Mouse (Mus musculus) liver, adult (tissue): ENCODE data around the gene Dst.

Experiments used
- GATA4 ChIP-seq: IDR thresholded peaks from 2 replicates; pipeline ENCODE4 v1.6.1; 2014; ENCODE audit warnings: mild to moderate bottlenecking, low read length; ENCODE audit not compliant: insufficient replicate concordance

Dst gene

DNA sequence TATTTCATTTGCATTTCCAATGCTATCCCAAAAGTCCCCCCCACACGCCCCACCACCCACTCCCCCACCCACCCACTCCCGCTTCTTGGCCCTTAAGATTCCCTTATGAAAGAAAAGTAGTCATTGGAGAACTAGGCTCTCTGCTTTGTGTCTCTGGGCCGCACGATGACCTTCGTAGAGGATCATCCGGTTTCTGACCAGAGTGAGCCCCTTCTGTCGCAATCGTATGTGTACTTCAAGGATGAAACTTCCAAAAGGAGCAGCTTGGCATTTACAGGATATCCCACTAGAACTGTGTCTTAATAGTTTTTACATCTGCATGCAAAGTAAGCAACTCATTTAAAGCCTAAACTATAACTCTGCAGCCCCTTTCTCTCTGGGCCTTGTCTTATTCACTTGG lies 380.2 kb downstream of the Dst start:
- no peak for TF ChIP-seq GATA4

DNA sequence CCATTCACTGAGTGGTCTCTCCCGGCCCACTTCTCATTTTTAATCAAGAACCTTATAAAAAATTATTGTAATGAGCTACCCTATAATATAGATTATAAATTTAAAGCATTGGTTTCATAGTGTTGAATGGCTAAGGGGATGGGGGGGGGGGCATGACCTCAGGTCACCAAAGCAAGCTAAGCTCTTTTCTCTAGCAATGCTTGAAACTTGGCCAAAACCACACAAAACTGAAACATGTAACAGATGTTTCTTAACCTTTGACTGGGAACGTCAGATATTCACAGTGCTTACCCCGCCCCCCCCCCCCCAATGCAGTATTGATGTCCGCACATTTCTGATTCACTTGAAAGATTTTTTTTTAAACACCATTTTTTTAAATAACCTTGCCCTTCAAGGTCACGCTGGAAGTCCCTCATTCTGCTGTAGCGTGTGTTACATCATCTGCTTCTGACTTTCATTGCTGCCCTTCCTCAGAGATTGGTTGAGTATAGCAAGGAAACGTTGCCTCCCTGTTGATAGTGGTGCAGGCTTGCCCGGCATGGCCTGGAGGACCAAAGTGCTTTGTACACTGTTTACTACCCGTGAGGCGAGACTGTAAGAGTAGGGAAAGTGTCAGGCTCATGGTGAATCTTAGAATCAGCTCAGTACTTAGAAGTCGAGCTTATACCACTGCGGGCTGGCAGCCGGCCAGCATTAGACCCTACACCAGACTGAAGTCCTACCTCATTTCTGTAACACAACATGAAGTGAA lies 380.9 kb downstream of the Dst start:
- no peak for TF ChIP-seq GATA4

DNA sequence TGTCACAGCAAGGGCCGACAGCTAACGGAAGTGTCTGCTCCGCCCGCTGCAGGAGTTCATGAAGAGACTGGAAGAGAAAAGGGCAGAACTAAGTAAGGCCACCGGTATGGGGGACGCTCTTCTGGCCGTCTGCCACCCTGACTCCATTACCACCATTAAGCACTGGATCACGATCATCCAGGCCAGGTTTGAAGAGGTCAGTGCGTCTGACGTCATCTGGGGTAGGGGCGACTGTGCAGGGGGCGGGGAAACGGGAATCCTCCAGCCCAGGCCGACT lies 381.4 kb downstream of the Dst start:
- TF ChIP-seq GATA4 = no peak

DNA sequence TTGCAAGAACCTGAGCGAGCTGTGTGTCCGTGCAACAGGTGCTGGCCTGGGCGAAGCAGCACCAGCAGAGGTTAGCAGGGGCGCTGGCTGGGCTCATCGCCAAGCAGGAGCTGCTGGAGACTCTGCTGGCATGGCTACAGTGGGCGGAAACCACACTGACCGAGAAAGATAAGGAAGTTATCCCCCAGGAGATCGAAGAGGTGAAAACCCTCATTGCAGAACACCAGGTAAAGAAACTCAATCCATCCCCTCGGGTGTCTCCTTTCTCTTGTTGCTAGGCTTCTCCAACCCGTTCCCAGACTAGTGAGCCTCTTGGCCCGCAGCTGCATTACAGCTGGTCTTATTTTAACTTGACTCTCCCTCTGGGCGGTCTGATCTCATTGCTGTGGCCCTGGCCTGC lies 382.3 kb downstream of the Dst start:
- no peak for TF ChIP-seq GATA4

DNA sequence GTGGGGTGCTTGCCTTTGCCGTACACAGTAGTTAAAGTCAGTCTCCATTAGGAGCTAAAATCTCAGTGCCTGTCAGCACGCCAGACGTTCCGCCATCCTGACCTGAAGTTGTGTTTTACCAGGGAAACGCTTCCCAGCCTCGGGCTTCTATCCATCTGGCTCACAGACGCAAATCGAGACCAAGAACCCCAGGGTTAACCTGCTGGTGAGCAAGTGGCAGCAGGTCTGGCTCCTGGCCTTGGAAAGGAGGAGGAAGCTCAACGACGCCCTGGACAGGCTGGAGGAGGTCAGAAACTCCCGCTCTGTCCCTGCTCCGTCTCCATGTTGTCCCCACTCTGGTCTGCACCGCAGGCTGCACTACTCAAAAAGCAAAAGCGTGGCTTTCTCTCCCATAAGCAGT lies 385.2 kb downstream of the Dst start:
- TF ChIP-seq GATA4 = no peak

DNA sequence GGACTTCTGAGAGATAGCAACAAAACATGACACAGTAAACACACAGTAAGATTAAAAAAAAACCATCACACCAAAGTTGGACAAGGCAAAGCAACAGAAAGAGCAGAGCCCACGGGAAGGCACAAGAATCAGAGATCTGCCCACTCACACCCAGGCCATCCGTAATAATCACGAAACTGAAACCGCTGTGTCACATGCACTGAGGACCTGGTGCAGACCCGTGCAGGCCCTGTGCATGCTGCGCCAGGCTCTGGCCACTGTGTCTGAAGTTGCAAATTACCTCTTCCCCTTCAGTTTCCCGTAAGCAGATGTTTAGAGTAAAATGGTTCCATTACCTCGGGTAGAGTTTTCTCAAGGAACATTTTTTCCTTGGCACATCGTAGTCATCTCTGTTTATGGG lies 389.6 kb downstream of the Dst start:
- no peak for TF ChIP-seq GATA4

DNA sequence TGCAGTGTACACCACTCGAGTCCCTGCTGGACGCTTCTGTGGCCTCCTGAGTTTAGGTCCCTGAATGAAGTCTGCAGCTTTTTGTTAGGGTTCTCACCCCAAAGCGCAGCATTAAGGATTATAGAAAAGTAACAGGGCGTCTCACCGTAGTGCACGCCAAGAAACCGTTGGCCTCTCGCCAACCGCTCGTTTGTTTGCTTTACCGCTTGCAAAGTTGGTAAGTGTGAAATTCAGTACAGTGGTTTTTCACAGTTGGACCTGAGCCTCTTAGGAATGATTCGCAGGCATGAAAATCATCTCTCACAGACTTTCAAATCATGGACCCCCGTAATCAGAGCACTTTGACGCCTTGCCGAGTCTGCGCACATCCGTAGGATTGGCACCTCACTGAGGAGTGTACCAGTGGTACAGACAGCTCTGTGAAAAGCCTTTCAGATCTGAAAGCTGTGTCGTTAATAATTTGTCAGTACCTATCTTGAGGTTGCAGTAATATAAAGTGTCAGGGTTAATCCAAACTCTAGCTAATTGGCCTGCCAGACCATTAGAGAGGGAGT lies 390.7 kb downstream of the Dst start:
- no peak for TF ChIP-seq GATA4

DNA sequence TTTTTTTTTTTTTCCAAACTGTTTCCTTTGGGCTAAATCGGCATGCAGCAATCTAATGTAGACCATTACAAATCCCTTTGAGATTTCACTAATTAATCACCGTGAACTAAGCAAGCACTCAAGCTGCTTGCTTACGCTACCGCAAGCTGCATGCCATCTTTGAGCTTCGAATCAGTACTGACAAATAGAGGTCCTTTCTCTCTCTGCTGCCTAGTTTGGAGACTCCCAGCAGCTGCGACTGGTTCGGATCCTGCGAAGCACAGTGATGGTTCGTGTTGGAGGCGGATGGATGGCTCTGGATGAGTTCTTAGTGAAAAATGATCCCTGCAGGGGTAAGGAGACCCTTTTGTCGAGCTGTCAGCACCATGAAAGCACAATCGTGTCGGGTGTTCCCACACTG lies 391.5 kb downstream of the Dst start:
- no peak for TF ChIP-seq GATA4

DNA sequence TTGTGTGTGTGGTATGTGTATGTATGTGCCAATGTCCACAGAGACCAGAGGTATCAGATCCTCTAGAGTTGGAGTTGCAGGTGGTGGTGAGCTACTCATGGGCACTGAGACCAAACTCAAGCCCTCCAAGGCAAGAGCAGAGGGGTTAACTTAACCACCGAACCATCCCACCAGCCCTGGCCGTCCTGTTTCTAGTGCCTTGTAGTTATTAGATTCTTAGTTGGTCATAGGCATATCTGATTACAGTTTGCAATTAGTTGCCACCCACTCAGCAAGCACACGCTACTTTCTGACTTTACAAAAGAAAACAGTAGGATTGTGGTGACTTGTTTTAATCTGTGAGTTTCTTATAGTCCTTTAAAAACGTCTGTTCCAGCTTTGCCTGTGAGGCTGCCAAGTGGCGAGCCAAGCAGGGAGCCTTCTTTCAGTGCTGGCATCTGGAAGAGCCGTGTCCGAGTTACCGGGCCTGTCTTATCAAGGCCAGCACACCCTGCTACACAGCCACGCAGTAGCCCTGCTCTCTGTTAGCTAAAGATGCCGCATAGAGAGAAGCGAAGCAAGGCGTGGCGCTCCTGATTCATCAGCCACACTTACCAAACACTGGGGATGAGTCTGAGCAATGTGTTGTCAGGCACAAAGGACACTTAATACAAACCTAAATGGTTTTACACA lies 392.4 kb downstream of the Dst start:
- no peak for TF ChIP-seq GATA4

DNA sequence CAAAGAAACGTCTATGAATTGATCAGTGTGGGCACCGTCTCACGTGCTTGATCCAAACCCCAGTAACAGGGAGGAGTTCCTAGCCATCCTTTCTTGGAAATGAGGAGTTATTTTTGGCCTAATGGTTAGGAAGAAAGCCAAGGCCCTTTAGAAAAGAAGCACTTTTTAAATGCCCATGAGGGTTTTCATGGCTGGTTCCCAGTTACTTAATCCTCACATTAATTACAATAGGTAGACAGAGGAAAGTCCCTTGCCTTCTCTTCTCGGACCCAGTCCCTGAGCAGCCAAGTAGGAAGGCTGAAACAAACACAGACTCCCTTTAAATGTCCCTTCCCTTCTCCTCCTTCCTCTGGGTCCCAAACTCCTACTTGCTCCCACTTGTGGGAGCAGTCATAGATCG lies 396.2 kb downstream of the Dst start:
- TF ChIP-seq GATA4 = no peak

DNA sequence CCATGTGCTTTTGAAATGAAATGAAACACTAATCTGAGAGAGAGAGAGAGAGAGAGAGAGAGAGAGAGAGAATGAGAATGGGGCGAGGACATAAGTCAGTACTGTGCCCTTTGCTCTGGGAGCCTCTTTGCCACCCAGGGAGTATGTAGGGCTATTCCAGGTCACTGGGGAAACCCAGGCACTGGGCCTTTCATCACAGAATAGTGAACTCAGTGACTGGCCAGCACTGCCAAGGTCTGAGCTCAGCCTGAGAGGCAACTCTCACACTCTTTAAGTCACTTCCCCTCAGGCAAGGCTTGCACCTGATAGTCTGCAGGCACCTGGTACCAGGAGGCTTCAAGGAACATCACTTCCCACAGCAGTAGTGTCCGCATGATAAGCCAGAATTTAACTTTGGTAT lies 398.7 kb downstream of the Dst start:
- no peak for TF ChIP-seq GATA4

DNA sequence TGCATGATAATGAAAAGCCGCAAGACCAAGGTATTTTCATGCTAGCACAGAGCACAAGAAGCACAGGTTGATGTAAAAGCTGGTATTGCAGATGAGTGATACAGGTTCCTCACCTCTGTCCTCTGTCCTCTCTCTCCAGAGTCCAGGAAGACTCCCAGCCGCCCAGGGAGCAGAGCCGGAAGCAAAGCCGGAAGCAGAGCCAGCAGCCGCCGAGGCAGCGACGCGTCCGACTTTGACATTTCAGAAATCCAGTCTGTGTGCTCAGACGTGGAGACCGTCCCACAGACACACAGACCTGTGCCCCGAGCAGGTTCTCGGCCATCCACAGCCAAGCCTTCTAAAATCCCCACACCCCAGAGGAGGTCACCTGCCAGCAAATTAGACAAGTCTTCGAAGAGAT lies 399.2 kb downstream of the Dst start:
- no peak for TF ChIP-seq GATA4

DNA sequence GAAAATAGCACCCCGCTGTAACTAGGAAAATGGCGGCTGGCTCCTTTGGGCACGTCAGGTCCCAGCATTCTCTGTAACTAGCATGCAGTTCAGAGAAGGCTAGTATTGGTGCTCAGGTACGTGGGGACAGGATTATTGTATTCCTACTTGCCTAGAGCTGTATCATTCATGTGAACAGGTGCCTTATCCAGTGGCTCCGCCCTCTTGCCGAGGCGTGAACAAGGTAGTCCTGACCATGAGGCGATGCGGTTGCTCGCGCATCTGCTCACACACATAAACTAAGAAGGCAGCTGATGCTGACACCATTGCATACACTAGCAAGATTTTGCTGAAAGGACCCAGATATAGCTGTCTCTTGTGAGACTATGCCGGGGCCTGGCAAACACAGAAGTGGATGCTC lies 401.4 kb downstream of the Dst start:
- no peak for TF ChIP-seq GATA4

DNA sequence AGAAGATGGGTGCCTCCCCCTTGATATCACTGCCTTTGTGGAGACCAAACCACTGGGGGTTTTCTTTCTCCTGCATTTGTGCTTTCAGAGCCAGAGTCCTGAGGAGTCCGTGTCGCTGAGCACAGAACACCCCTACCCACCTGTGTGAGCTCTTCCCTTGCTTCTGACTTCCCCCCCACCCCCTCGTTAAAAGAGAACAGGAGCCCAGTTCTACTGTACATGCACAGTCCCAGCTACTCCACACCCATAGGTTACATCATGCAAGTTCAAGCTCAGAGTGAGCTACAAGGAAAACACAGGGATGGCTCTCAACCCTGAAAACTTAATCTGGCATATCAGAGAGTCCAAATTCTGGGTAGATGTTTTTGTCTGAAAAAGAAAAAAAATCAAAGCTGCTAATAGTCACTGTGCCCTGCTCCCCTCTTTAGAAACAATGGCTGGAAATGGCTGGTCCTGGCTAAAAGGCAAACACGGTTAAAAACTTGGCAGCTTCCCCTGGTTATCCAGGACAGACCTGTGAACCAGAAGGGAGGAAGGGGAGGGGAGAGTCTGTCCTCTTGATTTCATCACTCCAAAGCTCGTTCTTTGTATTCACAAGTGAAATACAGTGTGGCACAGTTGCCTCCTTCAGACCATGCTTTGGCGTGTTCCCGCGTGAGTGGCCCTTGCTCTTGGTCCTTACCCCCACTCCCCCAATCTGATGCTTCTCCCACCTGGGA lies 402.7 kb downstream of the Dst start:
- no peak for TF ChIP-seq GATA4

DNA sequence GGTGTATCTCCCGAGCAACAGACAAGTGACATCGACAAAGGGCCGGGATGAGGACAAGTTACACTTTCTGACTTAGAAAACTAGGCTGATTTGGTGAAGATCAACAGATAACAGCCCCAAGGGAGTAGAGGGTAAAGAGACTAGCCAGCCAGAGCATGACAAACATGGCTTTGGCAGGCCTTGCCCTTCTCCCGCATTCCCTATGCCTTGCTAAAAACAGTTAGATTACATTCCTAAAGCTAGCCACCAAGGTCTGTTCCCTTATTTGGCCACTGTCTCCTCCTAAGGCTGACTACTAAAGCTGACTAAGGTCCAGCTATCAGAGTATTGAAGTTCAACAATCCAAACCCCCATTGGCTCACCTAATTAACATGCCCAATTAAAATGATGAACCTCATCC lies 404.8 kb downstream of the Dst start:
- no peak for TF ChIP-seq GATA4

DNA sequence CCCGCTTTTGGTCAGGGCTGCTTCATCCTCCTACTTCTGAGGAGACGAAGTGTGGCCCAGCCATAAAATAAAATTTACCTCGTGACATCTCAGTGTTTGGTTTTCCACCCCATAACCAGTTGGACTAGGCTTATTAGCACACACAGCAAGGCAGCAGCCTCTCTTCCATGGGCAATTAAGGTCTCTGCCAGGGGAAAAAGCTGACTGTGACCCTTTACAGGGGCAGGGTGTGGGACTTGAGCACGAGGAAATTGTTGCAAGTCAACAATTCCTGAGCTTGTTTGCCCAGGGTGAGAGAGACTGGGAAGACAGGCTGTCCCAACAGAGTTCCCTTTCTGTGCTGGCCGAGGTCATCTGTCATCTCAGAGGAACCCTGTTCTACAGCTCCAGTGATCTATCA lies 407.4 kb downstream of the Dst start:
- no peak for TF ChIP-seq GATA4

DNA sequence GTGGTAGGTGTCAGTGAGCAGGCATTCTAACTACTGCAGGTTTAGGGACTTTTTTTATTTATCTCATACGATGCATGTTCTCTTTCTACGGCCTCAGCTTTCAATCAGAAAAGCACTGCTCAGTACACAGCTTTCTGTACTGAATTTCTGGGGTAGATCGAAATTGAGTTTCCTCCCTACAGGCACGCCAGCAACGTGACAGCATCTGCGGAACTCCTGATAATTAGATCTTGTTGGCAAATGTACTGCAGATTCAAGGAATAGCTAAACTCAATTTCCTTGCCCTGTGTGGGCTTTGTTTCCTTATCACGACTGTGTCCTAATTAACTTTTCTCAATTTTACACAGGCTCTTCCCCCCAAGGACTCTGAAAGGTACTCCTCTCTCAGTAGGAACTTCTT lies 416.2 kb downstream of the Dst start:
- no peak for TF ChIP-seq GATA4

DNA sequence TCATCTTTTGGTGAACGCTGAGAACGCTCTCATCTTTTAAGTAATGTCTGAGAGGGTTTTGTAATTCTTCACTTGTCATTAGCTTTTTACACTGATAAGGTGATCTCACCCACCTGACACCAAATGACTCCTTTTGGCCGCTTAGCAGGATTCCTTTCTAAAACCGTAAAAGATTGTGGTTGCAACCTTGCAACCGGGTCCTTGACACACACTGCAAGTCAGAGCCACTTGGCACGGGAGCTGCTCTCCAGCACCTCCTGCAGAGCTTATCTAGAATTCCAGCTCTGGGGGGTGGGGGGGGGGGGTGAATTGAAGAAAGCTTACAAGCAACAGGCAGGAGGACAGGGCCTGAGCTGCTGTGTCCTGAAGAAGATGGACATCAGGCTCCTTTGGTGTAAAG lies 420.6 kb downstream of the Dst start:
- no peak for TF ChIP-seq GATA4
